Mouse (Mus musculus) CH12.LX (cell line): ENCODE measurements at regions not wholly inside any gene's neighbourhood (a gene's known extent, or its start where the extent isn't known, plus 50 kb on each side); places are given as distances from the start of the nearest gene placed in this dataset.

Experiments
- DNase-seq: peaks from one replicate; pipeline ENCODE4 v3.0.0-alpha.2; 2013; ENCODE audit errors: extremely low read depth
- H3K27ac ChIP-seq: 2 replicates; pipeline ENCODE4 v1.5.1; 2012; ENCODE audit warnings: low read depth, mild to moderate bottlenecking, control low read depth, moderate library complexity; ENCODE audit not compliant: insufficient read depth
- H3K27me3 ChIP-seq: replicated peaks from 2 replicates; pipeline ENCODE3; 2012; ENCODE audit warnings: inconsistent platforms
- H3K36me3 ChIP-seq, 2 experiments: replicated peaks in 1 of 2; 2 replicates each; pipeline versions ENCODE3 to v1.6.1; 2012; ENCODE audit warnings: inconsistent platforms in 1 of 2, low read length in 1 of 2, mild to moderate bottlenecking in 1 of 2, mixed read lengths in 1 of 2, moderate library complexity in 1 of 2; ENCODE audit not compliant: control insufficient read depth in 1 of 2, insufficient read depth in 1 of 2
- H3K4me1 ChIP-seq, 2 experiments: 2 replicates each; pipeline ENCODE4 v1.6.1; 2012; ENCODE audit warnings: inconsistent platforms in 1 of 2, moderate library complexity in 1 of 2; ENCODE audit not compliant: insufficient read depth in 2 of 2, control insufficient read depth in 1 of 2
- H3K4me2 ChIP-seq: 2 replicates; pipeline ENCODE4 v1.6.1; 2012; ENCODE audit warnings: low read depth, mild to moderate bottlenecking, control low read depth; ENCODE audit not compliant: poor library complexity, insufficient read depth, severe bottlenecking
- H3K4me3 ChIP-seq, 3 experiments: fragments of 150-350 bp in 1 of 3; sonication (generic) in 1 of 3; replicated peaks in 1 of 3; 2 replicates each; pipeline versions ENCODE3 to v1.5.1; 2011 to 2012; ENCODE audit warnings: low read depth in 2 of 3, low read length in 2 of 3, mild to moderate bottlenecking in 2 of 3, moderate library complexity in 2 of 3, control low read depth in 1 of 3, improper control_type of control experiment in 1 of 3, inconsistent platforms in 1 of 3, mixed read lengths in 1 of 3; ENCODE audit not compliant: poor library complexity in 1 of 3
- H3K79me2 ChIP-seq: replicated peaks from 2 replicates; pipeline ENCODE4 v1.6.1; 2012; ENCODE audit warnings: mild to moderate bottlenecking, moderate library complexity; ENCODE audit not compliant: control insufficient read depth, poor library complexity, insufficient read depth, severe bottlenecking; ENCODE audit errors: extremely low read depth
- H3K9ac ChIP-seq: 2 replicates; pipeline ENCODE4 v1.6.1; 2012; ENCODE audit warnings: low read depth, mild to moderate bottlenecking, control low read depth, moderate library complexity; ENCODE audit not compliant: insufficient read depth
- H3K9me3 ChIP-seq: replicated peaks from 2 replicates; pipeline ENCODE3; 2012; ENCODE audit warnings: low read length, inconsistent platforms, mixed read lengths
- BHLHE40 ChIP-seq: IDR thresholded peaks from 2 replicates; pipeline ENCODE4 v1.6.1; 2011; ENCODE audit warnings: mild to moderate bottlenecking, low read depth, low read length, improper control_type of control experiment
- CHD2 ChIP-seq: IDR thresholded peaks from 2 replicates; pipeline ENCODE4 v1.6.1; 2011; ENCODE audit warnings: low read length, improper control_type of control experiment
- CTCF ChIP-seq, 2 experiments: IDR thresholded peaks in 1 of 2; conservative IDR thresholded peaks in 1 of 2; 2 replicates each; pipeline ENCODE4 v1.5.1; 2011 to 2012; ENCODE audit warnings: low read depth in 2 of 2, low read length in 2 of 2, improper control_type of control experiment in 1 of 2, inconsistent platforms in 1 of 2, mild to moderate bottlenecking in 1 of 2, moderate library complexity in 1 of 2
- E2F4 ChIP-seq: IDR thresholded peaks from 2 replicates; pipeline ENCODE4 v1.6.1; 2011; ENCODE audit warnings: low read depth, low read length, improper control_type of control experiment; ENCODE audit not compliant: insufficient replicate concordance
- GABPA ChIP-seq: IDR thresholded peaks from 2 replicates; pipeline ENCODE4 v1.6.1; 2012; ENCODE audit warnings: low read depth, low read length, improper control_type of control experiment, inconsistent platforms; ENCODE audit not compliant: insufficient replicate concordance
- KAT2A ChIP-seq: IDR thresholded peaks from 2 replicates; pipeline ENCODE4 v1.6.1; 2012; ENCODE audit warnings: low read length, improper control_type of control experiment, inconsistent platforms; ENCODE audit not compliant: insufficient replicate concordance
- MEF2A ChIP-seq: IDR thresholded peaks from 2 replicates; pipeline ENCODE4 v1.6.1; 2014; ENCODE audit warnings: low read depth, mild to moderate bottlenecking, inconsistent platforms, low read length, improper control_type of control experiment, borderline replicate concordance
- NELFE ChIP-seq: IDR thresholded peaks from 2 replicates; pipeline ENCODE4 v1.6.1; 2011; ENCODE audit warnings: low read depth, low read length, improper control_type of control experiment
- SIN3A ChIP-seq: IDR thresholded peaks from 2 replicates; pipeline ENCODE4 v1.6.1; 2012; ENCODE audit warnings: low read length, improper control_type of control experiment, inconsistent platforms
- SMC3 ChIP-seq: IDR thresholded peaks from 2 replicates; pipeline ENCODE4 v1.6.1; 2011; ENCODE audit warnings: low read depth, low read length, improper control_type of control experiment
- TBP ChIP-seq: conservative IDR thresholded peaks from 2 replicates; pipeline ENCODE4 v1.6.1; 2011; ENCODE audit warnings: low read depth, low read length, improper control_type of control experiment
- USF2 ChIP-seq: conservative IDR thresholded peaks from 2 replicates; pipeline ENCODE4 v1.6.1; 2011; ENCODE audit warnings: low read depth, low read length, improper control_type of control experiment
- ZC3H11A ChIP-seq: IDR thresholded peaks from 2 replicates; pipeline ENCODE4 v1.6.1; 2012; ENCODE audit warnings: low read depth, mild to moderate bottlenecking, inconsistent platforms, low read length, improper control_type of control experiment
- ZKSCAN1 ChIP-seq: IDR thresholded peaks from 2 replicates; pipeline ENCODE4 v1.6.1; 2012; ENCODE audit warnings: low read depth, inconsistent platforms, low read length, improper control_type of control experiment, borderline replicate concordance
- ZNF384 ChIP-seq: IDR thresholded peaks from 2 replicates; pipeline ENCODE4 v1.6.1; 2012; ENCODE audit warnings: low read depth, low read length, improper control_type of control experiment, inconsistent platforms
- dilution Hi-C: fragments of 300-500 bp; cut with MboI; formaldehyde crosslinking; loops from 2 replicates; pipeline ENCODE4 v1.14.3; 2020; ENCODE audit warnings: low sequenced_read_pairs; ENCODE audit not compliant: extremely low pct_unique_long_range_greater_than_20kb, extremely low pct_ligation_motif_present
- in situ Hi-C: fragments of 300-500 bp; cut with MboI; formaldehyde crosslinking; loops from 3 replicates; pipeline ENCODE4 v1.14.3; 2019; ENCODE audit warnings: low sequenced_read_pairs, low pct_ligation_motif_present, low pct_unique_long_range_greater_than_20kb, mixed read lengths

GRCm38 (mm10) chr10:111085561-111085960, 75.6 kb upstream of the Zdhhc17 start:
- Histone ChIP-seq H3K4me1 (no peaks in the 10 kb centered on the region; a peak in 1 of 4 replicates), H3K79me2 (no peaks in the 10 kb centered on the region), H3K27me3 (no peaks in the 10 kb centered on the region), H3K27ac (no peak overlapping the region), H3K9ac (no peak overlapping the region), H3K4me2 (no peak overlapping the region), H3K9me3 (no peaks in the 10 kb centered on the region), H3K4me3 (no peak overlapping the region), H3K36me3 (no peaks in the 10 kb centered on the region)
- TF ChIP-seq ZC3H11A, result no peak
- TF ChIP-seq CHD2, result no peak
- TF ChIP-seq KAT2A, result no peak
- no peak for TF ChIP-seq NELFE
- TF ChIP-seq USF2, result no peak
- no peak for TF ChIP-seq CTCF (conservative IDR thresholded peaks at IDR 0.05 in 1 of 2, IDR thresholded peaks at IDR 0.05 in 1 of 2; ENCODE audit: low read depth in 2 of 2, low read length in 2 of 2)
- no peak for DNase-seq
- in situ Hi-C loops, result loop anchor here (5.0 kb wide), 1 partner anchor 93 kb away; no protein-coding TSS in a partner anchor
- dilution Hi-C loops, result no loop called here

- dilution Hi-C loops, result no loop called here
- no peak for TF ChIP-seq KAT2A
- TF ChIP-seq ZC3H11A, result no peak
- TF ChIP-seq MEF2A, result no peak
- no peak for TF ChIP-seq SIN3A
- TF ChIP-seq SMC3, result no peak
- no peak for TF ChIP-seq GABPA
- TF ChIP-seq ZKSCAN1, result no peak
- TF ChIP-seq ZNF384, result no peak
- no peak for TF ChIP-seq BHLHE40
- TF ChIP-seq USF2, result no peak
- TF ChIP-seq CTCF (conservative IDR thresholded peaks at IDR 0.05 in 1 of 2, IDR thresholded peaks at IDR 0.05 in 1 of 2; ENCODE audit: low read depth in 2 of 2, low read length in 2 of 2), result no peak
- no peak for TF ChIP-seq CHD2
- TF ChIP-seq TBP, result no peak
- no peak for TF ChIP-seq E2F4
These were observed 74.4 kb upstream of the Zdhhc17 start for GRCm38 (mm10) chr10:111084267-111084780.

More at GRCm38 (mm10) chr10:111084267-111084780, 74.4 kb upstream of the Zdhhc17 start:
- no peak for DNase-seq
- H3K4me3 ChIP-seq, result no peak overlapping the region
- no peaks in the 10 kb centered on the region for H3K79me2 ChIP-seq
- no peaks in the 10 kb centered on the region for H3K36me3 ChIP-seq
- H3K9me3 ChIP-seq, result no peaks in the 10 kb centered on the region
- H3K4me2 ChIP-seq, result no peak overlapping the region
- H3K27ac ChIP-seq, result no peak overlapping the region
- H3K27me3 ChIP-seq, result no peaks in the 10 kb centered on the region
- H3K9ac ChIP-seq, result no peak overlapping the region
- no peaks in the 10 kb centered on the region; a peak in 1 of 4 replicates for H3K4me1 ChIP-seq
- in situ Hi-C loops, result no loop called here
